23 mouse cellular contexts compared by ENCODE assay signal in genomic region chr6:113334216-113334615, GRCm38 (mm10). TPM values are rescaled to one million over a fixed set of nuclear protein-coding genes. Genes with fewer than 3 reads are reported as not detected.
A peak's percentile ranks its signal among the peaks of the same experiment; 100 is the strongest.
DNase-seq lines count a peak whose midpoint lies in the region; ATAC-seq and TF ChIP-seq lines count a peak whose summit lies in the region.
"Had no signal": no experiment of that assay in that cellular context is flagged by ENCODE, and none has a peak within 500 bp of the region (broad histone marks: within the 10 kb centered on the region; RNA-seq: fewer than 3 reads in every experiment).

No protein-coding gene starts in this region.

- H3K4me2 ChIP-seq in heart, embryonic 13.5 days: no peak overlapping the region
- H3K4me2 ChIP-seq in intestine, embryonic 15.5 days (replicated peaks): no peak overlapping the region
- H3K4me2 ChIP-seq in intestine, postnatal 0 days (replicated peaks; ENCODE audit: low read depth): no peak overlapping the region
- no peak overlapping the region for H3K4me2 ChIP-seq in hindbrain, embryonic 12.5 days (replicated peaks)
- H3K4me2 ChIP-seq: embryonic facial prominence, embryonic 15.5 days; hindbrain, embryonic 15.5 days had no signal

- no peak for TF ChIP-seq CTCF in intestine, postnatal 0 days (IDR thresholded peaks at IDR 0.05; ENCODE audit: low read depth)
- TF ChIP-seq CTCF in layer of hippocampus, adult 2 months (conservative IDR thresholded peaks at IDR 0.05): no peak
- TF ChIP-seq CTCF in bone marrow macrophage, adult 2 months (IDR thresholded peaks at IDR 0.05; ENCODE audit: low read depth, low read length): no peak

- no peak overlapping the region for H3K4me3 ChIP-seq in heart, embryonic 13.5 days
- H3K4me3 ChIP-seq in heart, embryonic 10.5 days: no peak overlapping the region
- no peak overlapping the region for H3K4me3 ChIP-seq in intestine, embryonic 15.5 days (replicated peaks)
- no peak overlapping the region for H3K4me3 ChIP-seq in intestine, postnatal 0 days (ENCODE audit: low read depth, low read length)
- H3K4me3 ChIP-seq in layer of hippocampus, adult 2 months: no peak overlapping the region
- H3K4me3 ChIP-seq in bone marrow macrophage, adult 2 months (ENCODE audit: insufficient read depth, low read length): peak overlapping the region; percentile 12; the same call in 1 of the 2 replicates
- no peak overlapping the region for H3K4me3 ChIP-seq in hindbrain, embryonic 12.5 days
- H3K4me3 ChIP-seq: embryonic facial prominence, embryonic 15.5 days; gastrocnemius, adult 2 months; hindbrain, embryonic 15.5 days had no signal

- no peak for ATAC-seq in heart, embryonic 13.5 days (ENCODE audit: extremely low read depth, insufficient number of reproducible peaks, low FRiP score, low TSS enrichment)
- ATAC-seq in intestine, embryonic 15.5 days: 0 out of 2 replicates have a peak, but pooled peaks have one; percentile 21
- ATAC-seq in intestine, postnatal 0 days: no peak
- ATAC-seq in hindbrain, embryonic 12.5 days (ENCODE audit: low FRiP score): no peak
- ATAC-seq: CD4-positive, CD25-positive, alpha-beta regulatory T cell, adult 4 months; forebrain, postnatal 0 days had no signal

- no peaks in the 10 kb centered on the region for H3K9me3 ChIP-seq in heart, embryonic 13.5 days
- H3K9me3 ChIP-seq in heart, embryonic 10.5 days: no peaks in the 10 kb centered on the region
- no peaks in the 10 kb centered on the region for H3K9me3 ChIP-seq in intestine, embryonic 15.5 days
- H3K9me3 ChIP-seq in intestine, postnatal 0 days (ENCODE audit: control insufficient read depth): no peaks in the 10 kb centered on the region
- no peaks in the 10 kb centered on the region for H3K9me3 ChIP-seq in hindbrain, embryonic 12.5 days (replicated peaks)
- H3K9me3 ChIP-seq: embryonic facial prominence, embryonic 15.5 days; hindbrain, embryonic 15.5 days had no signal

- peak overlapping the region; percentile 22; the same call in 1 of the 2 replicates for H3K27ac ChIP-seq in heart, embryonic 13.5 days (replicated peaks)
- no peak overlapping the region for H3K27ac ChIP-seq in heart, embryonic 10.5 days
- 0 out of 2 replicates have a peak overlapping the region, but pooled peaks have one; percentile 30 for H3K27ac ChIP-seq in intestine, embryonic 15.5 days
- no peak overlapping the region for H3K27ac ChIP-seq in intestine, postnatal 0 days (ENCODE audit: low read depth, low read length)
- H3K27ac ChIP-seq in layer of hippocampus, adult 2 months: peak overlapping the region; percentile 20; the same call in 1 of the 2 replicates
- H3K27ac ChIP-seq in bone marrow macrophage, adult 2 months (ENCODE audit: insufficient read depth, low read depth, low read length): peak overlapping the region; percentile 91
- H3K27ac ChIP-seq in hindbrain, embryonic 12.5 days: no peak overlapping the region

- H3K4me1 ChIP-seq in heart, embryonic 13.5 days: peaks cover 32% of the 10 kb centered on the region
- H3K4me1 ChIP-seq in heart, embryonic 10.5 days: no peaks in the 10 kb centered on the region
- peaks cover 11% of the 10 kb centered on the region; the same call in 1 of the 2 replicates for H3K4me1 ChIP-seq in intestine, embryonic 15.5 days (replicated peaks)
- no peaks in the 10 kb centered on the region for H3K4me1 ChIP-seq in intestine, postnatal 0 days (replicated peaks; ENCODE audit: control insufficient read depth, insufficient read depth, low read length)
- peaks cover 66% of the 10 kb centered on the region for H3K4me1 ChIP-seq in bone marrow macrophage, adult 2 months (ENCODE audit: control insufficient read depth, insufficient read depth, low read length)
- peaks cover 3% of the 10 kb centered on the region; the same call in 1 of the 2 replicates for H3K4me1 ChIP-seq in hindbrain, embryonic 12.5 days

- no peak for TF ChIP-seq POLR2A in bone marrow macrophage, adult 2 months (IDR thresholded peaks at IDR 0.05; ENCODE audit: borderline replicate concordance, low read depth, low read length)

- peaks cover 81% of the 10 kb centered on the region for H3K36me3 ChIP-seq in heart, embryonic 13.5 days
- peaks cover 74% of the 10 kb centered on the region for H3K36me3 ChIP-seq in heart, embryonic 10.5 days
- peaks cover 23% of the 10 kb centered on the region; the same call in 1 of the 2 replicates for H3K36me3 ChIP-seq in intestine, embryonic 15.5 days
- H3K36me3 ChIP-seq in intestine, postnatal 0 days (ENCODE audit: control insufficient read depth, insufficient read depth): peaks cover 58% of the 10 kb centered on the region
- peaks cover 56% of the 10 kb centered on the region for H3K36me3 ChIP-seq in hindbrain, embryonic 12.5 days

- no peak for DNase-seq in heart, embryonic 10.5 days (ENCODE audit: low spot score)
- DNase-seq in layer of hippocampus, adult 2 months (ENCODE audit: low spot score in 2 of 2): no peak
- DNase-seq in layer of hippocampus, adult 11-12 months (ENCODE audit: low spot score): no peak
- DNase-seq: adrenal gland, adult 2 months; adrenal gland, postnatal 14 days; cerebellum, adult 11-12 months; cerebellum, adult 8-10 months; cerebellum, postnatal 10 days; cerebellum, postnatal 36 days; embryo, embryonic 11 days; forebrain, postnatal 0 days; gastrocnemius, adult 2 months; gastrocnemius, postnatal 14 days; heart, adult 18-20 months; heart, postnatal 14 days had no signal

- WGBS in heart, embryonic 13.5 days: 71% methylated on average over 6 of the region's 6 CpGs
- WGBS in heart, embryonic 10.5 days: 77% methylated on average over 6 of the region's 6 CpGs
- WGBS in intestine, embryonic 15.5 days: 76% methylated on average over 6 of the region's 6 CpGs
- WGBS in intestine, postnatal 0 days: 73% methylated on average over 6 of the region's 6 CpGs
- WGBS in hindbrain, embryonic 12.5 days: 84% methylated on average over 6 of the region's 6 CpGs

- H3K9ac ChIP-seq in heart, embryonic 13.5 days: no peak overlapping the region
- no peak overlapping the region for H3K9ac ChIP-seq in intestine, embryonic 15.5 days
- H3K9ac ChIP-seq in intestine, postnatal 0 days (ENCODE audit: low read depth, low read length): no peak overlapping the region
- H3K9ac ChIP-seq in hindbrain, embryonic 12.5 days: no peak overlapping the region
- H3K9ac ChIP-seq: embryonic facial prominence, embryonic 15.5 days; forebrain, postnatal 0 days; hindbrain, embryonic 15.5 days had no signal

- no peaks in the 10 kb centered on the region for H3K27me3 ChIP-seq in heart, embryonic 13.5 days (replicated peaks)
- H3K27me3 ChIP-seq in heart, embryonic 10.5 days (ENCODE audit: insufficient read depth, poor library complexity, severe bottlenecking): no peaks in the 10 kb centered on the region
- no peaks in the 10 kb centered on the region for H3K27me3 ChIP-seq in intestine, embryonic 15.5 days (replicated peaks)
- no peaks in the 10 kb centered on the region for H3K27me3 ChIP-seq in intestine, postnatal 0 days (replicated peaks; ENCODE audit: control insufficient read depth, insufficient read depth, low read length)
- H3K27me3 ChIP-seq in hindbrain, embryonic 12.5 days: no peaks in the 10 kb centered on the region
- H3K27me3 ChIP-seq: embryonic facial prominence, embryonic 15.5 days; hindbrain, embryonic 15.5 days had no signal

RNA-seq across cellular contexts. Expression of gene Ogg1, which starts 7.4 kb away (rescaled TPM):
- polyA plus RNA-seq in heart, embryonic 13.5 days (2015; fragmentation: Nextera tagmentation; extraction: Ambion mirVana): 9.5 and 11.6 TPM in 2 replicates
- 13.6 and 15.9 TPM in 2 replicates for polyA plus RNA-seq in heart, embryonic 10.5 days (2016; fragmentation: Nextera tagmentation; extraction: Ambion mirVana)
- polyA plus RNA-seq in intestine, embryonic 15.5 days (2015; fragmentation: Nextera tagmentation; extraction: Ambion mirVana): 11.3 and 13.3 TPM in 2 replicates
- polyA plus RNA-seq in intestine, postnatal 0 days (2015; fragmentation: Nextera tagmentation; extraction: Ambion mirVana): 8.0 and 9.7 TPM in 2 replicates
- 10 to 100 TPM in 1 of 2 experiments, 1 to 10 TPM in 1; 9.1 to 10.6 TPM for total RNA-seq in layer of hippocampus, adult 2 months (2021)
- 14.9 and 15.0 TPM in 2 replicates for polyA plus RNA-seq in bone marrow macrophage, adult 2 months (2012; ENCODE audit: insufficient read depth, insufficient read length, missing spikeins)
- 11.1 and 12.0 TPM in 2 replicates for polyA plus RNA-seq in hindbrain, embryonic 12.5 days (2016; fragmentation: Nextera tagmentation; extraction: Ambion mirVana)

RNA-seq across cellular contexts. Expression of gene Camk1, which starts 9.6 kb away (rescaled TPM):
- polyA plus RNA-seq in heart, embryonic 13.5 days (2015; fragmentation: Nextera tagmentation; extraction: Ambion mirVana): 109 and 115 TPM in 2 replicates
- 82.7 and 89.2 TPM in 2 replicates for polyA plus RNA-seq in heart, embryonic 10.5 days (2016; fragmentation: Nextera tagmentation; extraction: Ambion mirVana)
- polyA plus RNA-seq in intestine, embryonic 15.5 days (2015; fragmentation: Nextera tagmentation; extraction: Ambion mirVana): 75.2 and 75.4 TPM in 2 replicates
- 35.9 and 37.0 TPM in 2 replicates for polyA plus RNA-seq in intestine, postnatal 0 days (2015; fragmentation: Nextera tagmentation; extraction: Ambion mirVana)
- 10 to 100 TPM; 45.4 to 52.0 TPM for total RNA-seq in layer of hippocampus, adult 2 months (2021)
- polyA plus RNA-seq in bone marrow macrophage, adult 2 months (2012; ENCODE audit: insufficient read depth, insufficient read length, missing spikeins): 216 and 226 TPM in 2 replicates
- polyA plus RNA-seq in hindbrain, embryonic 12.5 days (2016; fragmentation: Nextera tagmentation; extraction: Ambion mirVana): 72.5 and 78.4 TPM in 2 replicates

RNA-seq across cellular contexts. Expression of gene Brpf1, which starts 27.3 kb away (rescaled TPM):
- 11.1 and 11.6 TPM in 2 replicates for polyA plus RNA-seq in heart, embryonic 13.5 days (2015; fragmentation: Nextera tagmentation; extraction: Ambion mirVana)
- polyA plus RNA-seq in heart, embryonic 10.5 days (2016; fragmentation: Nextera tagmentation; extraction: Ambion mirVana): 15.0 and 17.7 TPM in 2 replicates
- 13.6 and 15.3 TPM in 2 replicates for polyA plus RNA-seq in intestine, embryonic 15.5 days (2015; fragmentation: Nextera tagmentation; extraction: Ambion mirVana)
- polyA plus RNA-seq in intestine, postnatal 0 days (2015; fragmentation: Nextera tagmentation; extraction: Ambion mirVana): 7.3 and 8.3 TPM in 2 replicates
- 10 to 100 TPM; 41.0 to 43.8 TPM for total RNA-seq in layer of hippocampus, adult 2 months (2021)
- polyA plus RNA-seq in bone marrow macrophage, adult 2 months (2012; ENCODE audit: insufficient read depth, insufficient read length, missing spikeins): 31.6 and 34.1 TPM in 2 replicates
- 28.2 and 28.4 TPM in 2 replicates for polyA plus RNA-seq in hindbrain, embryonic 12.5 days (2016; fragmentation: Nextera tagmentation; extraction: Ambion mirVana)

RNA-seq across cellular contexts. Expression of gene Tada3, which starts 43.5 kb away (rescaled TPM):
- polyA plus RNA-seq in heart, embryonic 13.5 days (2015; fragmentation: Nextera tagmentation; extraction: Ambion mirVana): 39.6 and 41.5 TPM in 2 replicates
- polyA plus RNA-seq in heart, embryonic 10.5 days (2016; fragmentation: Nextera tagmentation; extraction: Ambion mirVana): 46.7 TPM in 2 replicates
- polyA plus RNA-seq in intestine, embryonic 15.5 days (2015; fragmentation: Nextera tagmentation; extraction: Ambion mirVana): 41.3 and 44.0 TPM in 2 replicates
- 19.7 and 23.5 TPM in 2 replicates for polyA plus RNA-seq in intestine, postnatal 0 days (2015; fragmentation: Nextera tagmentation; extraction: Ambion mirVana)
- total RNA-seq in layer of hippocampus, adult 2 months (2021): 10 to 100 TPM; 50.5 to 53.5 TPM
- polyA plus RNA-seq in bone marrow macrophage, adult 2 months (2012; ENCODE audit: insufficient read depth, insufficient read length, missing spikeins): 28.6 and 30.2 TPM in 2 replicates
- polyA plus RNA-seq in hindbrain, embryonic 12.5 days (2016; fragmentation: Nextera tagmentation; extraction: Ambion mirVana): 64.5 and 66.0 TPM in 2 replicates

RNA-seq across cellular contexts. Expression of gene Arpc4, which starts 43.7 kb away (rescaled TPM):
- polyA plus RNA-seq in heart, embryonic 13.5 days (2015; fragmentation: Nextera tagmentation; extraction: Ambion mirVana): 264 and 283 TPM in 2 replicates
- polyA plus RNA-seq in heart, embryonic 10.5 days (2016; fragmentation: Nextera tagmentation; extraction: Ambion mirVana): 330 and 356 TPM in 2 replicates
- polyA plus RNA-seq in intestine, embryonic 15.5 days (2015; fragmentation: Nextera tagmentation; extraction: Ambion mirVana): 414 and 427 TPM in 2 replicates
- polyA plus RNA-seq in intestine, postnatal 0 days (2015; fragmentation: Nextera tagmentation; extraction: Ambion mirVana): 409 and 418 TPM in 2 replicates
- total RNA-seq in layer of hippocampus, adult 2 months (2021): 100 to 1,000 TPM; 308 to 330 TPM
- polyA plus RNA-seq in bone marrow macrophage, adult 2 months (2012; ENCODE audit: insufficient read depth, insufficient read length, missing spikeins): 503 and 507 TPM in 2 replicates
- polyA plus RNA-seq in hindbrain, embryonic 12.5 days (2016; fragmentation: Nextera tagmentation; extraction: Ambion mirVana): 363 and 371 TPM in 2 replicates

Comparison
In these comparisons a context has a peak if more than half of its experiments do, and no peak if none do; other contexts are left out.
1. H3K27ac ChIP-seq: peak in heart, embryonic 13.5 days (single experiment), intestine, embryonic 15.5 days (single experiment), layer of hippocampus, adult 2 months (single experiment) and bone marrow macrophage, adult 2 months (single experiment); none in heart, embryonic 10.5 days (single experiment), intestine, postnatal 0 days (single experiment) and hindbrain, embryonic 12.5 days (single experiment).